Mouse (Mus musculus): Measurements from ENCODE around the gene Igsf8. TPM values are rescaled to one million over a fixed set of nuclear protein-coding genes. Genes with fewer than 3 reads are reported as not detected.

Igsf8 gene
- 52.7 and 90.8 TPM in 2 replicates for polyA plus RNA-seq (2012; rRNA removed)

- no peak for TF ChIP-seq POLR2A (IDR thresholded peaks at IDR 0.05; ENCODE audit: low read depth, low read length)
- TF ChIP-seq CTCF (IDR thresholded peaks at IDR 0.05; ENCODE audit: extremely low read depth, insufficient read length, insufficient replicate concordance, low read depth, low read length), result no peak
- Histone ChIP-seq H3K27me3 (ENCODE audit: control insufficient read depth, insufficient read depth, low read length) (no peaks in the 10 kb centered on the region), H3K4me3 (ENCODE audit: low read depth, low read length) (no peak within 1 kb of the TSS), H3K36me3 (ENCODE audit: control insufficient read depth, insufficient read depth, low read length) (no peaks in the 10 kb centered on the region), H3K4me1 (ENCODE audit: control insufficient read depth, insufficient read depth, insufficient read length, low read length) (no peaks in the 10 kb centered on the region), H3K27ac (ENCODE audit: insufficient read depth, low read depth, low read length) (no peak within 1 kb of the TSS)
- WGBS, result 54% methylated on average over 8 of the region's 8 CpGs
These were observed at the start of gene Igsf8 for GRCm38 (mm10) chr1:172261477-172262078. Gene Igsf8, plus strand, starts transcription at chr1:172261641.

GRCm38 (mm10) chr1:172212776-172213175 is 48.7 kb upstream of the Igsf8 start:
- no peak for TF ChIP-seq POLR2A (IDR thresholded peaks at IDR 0.05; ENCODE audit: low read depth, low read length)
- TF ChIP-seq CTCF (IDR thresholded peaks at IDR 0.05; ENCODE audit: extremely low read depth, insufficient read length, insufficient replicate concordance, low read depth, low read length), result no peak
- H3K36me3 ChIP-seq (ENCODE audit: control insufficient read depth, insufficient read depth, low read length), result no peaks in the 10 kb centered on the region
- no peaks in the 10 kb centered on the region for H3K27me3 ChIP-seq (ENCODE audit: control insufficient read depth, insufficient read depth, low read length)
- H3K4me3 ChIP-seq (ENCODE audit: low read depth, low read length), result no peak overlapping the region
- no peak overlapping the region for H3K27ac ChIP-seq (ENCODE audit: insufficient read depth, low read depth, low read length)
- 67% methylated on average over 5 of the region's 5 CpGs for WGBS
- H3K4me1 ChIP-seq (ENCODE audit: control insufficient read depth, insufficient read depth, insufficient read length, low read length), result no peaks in the 10 kb centered on the region

- TF ChIP-seq CTCF (IDR thresholded peaks at IDR 0.05; ENCODE audit: extremely low read depth, insufficient read length, insufficient replicate concordance, low read depth, low read length) (no peak), POLR2A (IDR thresholded peaks at IDR 0.05; ENCODE audit: low read depth, low read length) (no peak)
- Histone ChIP-seq H3K4me1 (ENCODE audit: control insufficient read depth, insufficient read depth, insufficient read length, low read length) (no peaks in the 10 kb centered on the region), H3K36me3 (ENCODE audit: control insufficient read depth, insufficient read depth, low read length) (no peaks in the 10 kb centered on the region), H3K27me3 (ENCODE audit: control insufficient read depth, insufficient read depth, low read length) (no peaks in the 10 kb centered on the region), H3K27ac (ENCODE audit: insufficient read depth, low read depth, low read length) (no peak overlapping the region), H3K4me3 (ENCODE audit: low read depth, low read length) (no peak overlapping the region)
- WGBS, result 51% methylated on average over 4 of the region's 4 CpGs
These were observed 47.7 kb upstream of the Igsf8 start for GRCm38 (mm10) chr1:172213771-172214170.

GRCm38 (mm10) chr1:172214748-172215147 is 46.7 kb upstream of the Igsf8 start:
- Histone ChIP-seq H3K27me3 (ENCODE audit: control insufficient read depth, insufficient read depth, low read length) (no peaks in the 10 kb centered on the region), H3K36me3 (ENCODE audit: control insufficient read depth, insufficient read depth, low read length) (no peaks in the 10 kb centered on the region), H3K27ac (ENCODE audit: insufficient read depth, low read depth, low read length) (no peak overlapping the region), H3K4me1 (ENCODE audit: control insufficient read depth, insufficient read depth, insufficient read length, low read length) (no peaks in the 10 kb centered on the region), H3K4me3 (ENCODE audit: low read depth, low read length) (no peak overlapping the region)
- TF ChIP-seq CTCF (IDR thresholded peaks at IDR 0.05; ENCODE audit: extremely low read depth, insufficient read length, insufficient replicate concordance, low read depth, low read length) (no peak), POLR2A (IDR thresholded peaks at IDR 0.05; ENCODE audit: low read depth, low read length) (no peak)
- WGBS, result 23% methylated on average over 3 of the region's 3 CpGs

- Histone ChIP-seq H3K27me3 (ENCODE audit: control insufficient read depth, insufficient read depth, low read length) (no peaks in the 10 kb centered on the region), H3K4me1 (ENCODE audit: control insufficient read depth, insufficient read depth, insufficient read length, low read length) (no peaks in the 10 kb centered on the region; the same call in 1 of the 2 replicates), H3K27ac (ENCODE audit: insufficient read depth, low read depth, low read length) (no peak overlapping the region), H3K36me3 (ENCODE audit: control insufficient read depth, insufficient read depth, low read length) (no peaks in the 10 kb centered on the region), H3K4me3 (ENCODE audit: low read depth, low read length) (peak overlapping the region; percentile 27; the same call in 1 of the 2 replicates)
- WGBS, result 3% methylated on average over 5 of the region's 5 CpGs
- TF ChIP-seq POLR2A (IDR thresholded peaks at IDR 0.05; ENCODE audit: low read depth, low read length) (no peak), CTCF (IDR thresholded peaks at IDR 0.05; ENCODE audit: extremely low read depth, insufficient read length, insufficient replicate concordance, low read depth, low read length) (peak; percentile 97)
These were observed 44.3 kb upstream of the Igsf8 start for GRCm38 (mm10) chr1:172217148-172217547.

GRCm38 (mm10) chr1:172218164-172218910 is 43.1 kb upstream of the Igsf8 start:
- TF ChIP-seq POLR2A (IDR thresholded peaks at IDR 0.05; ENCODE audit: low read depth, low read length) (no peak), CTCF (IDR thresholded peaks at IDR 0.05; ENCODE audit: extremely low read depth, insufficient read length, insufficient replicate concordance, low read depth, low read length) (no peak)
- 76% methylated on average over 15 of the region's 15 CpGs for WGBS
- no peaks in the 10 kb centered on the region for H3K27me3 ChIP-seq (ENCODE audit: control insufficient read depth, insufficient read depth, low read length)
- no peaks in the 10 kb centered on the region; the same call in 1 of the 2 replicates for H3K4me1 ChIP-seq (ENCODE audit: control insufficient read depth, insufficient read depth, insufficient read length, low read length)
- H3K36me3 ChIP-seq (ENCODE audit: control insufficient read depth, insufficient read depth, low read length), result no peaks in the 10 kb centered on the region
- H3K27ac ChIP-seq (ENCODE audit: insufficient read depth, low read depth, low read length), result no peak overlapping the region
- no peak overlapping the region for H3K4me3 ChIP-seq (ENCODE audit: low read depth, low read length)
